Mouse (Mus musculus) kidney, postnatal 0 days (tissue): ENCODE measurements around the gene Ass1. TPM values are rescaled to one million over a fixed set of nuclear protein-coding genes. Genes with fewer than 3 reads are reported as not detected.

Experiments
- ATAC-seq: fragments of 200-750 bp; cut with Nextera tagmentation; replicated peaks from 2 replicates; pipeline ENCODE4 v1.8.0; 2017; ENCODE audit warnings: low read depth, moderate number of reproducible peaks, moderate TSS enrichment, moderate library complexity; ENCODE audit not compliant: low FRiP score
- DNase-seq: peaks from one replicate; pipeline ENCODE4 v3.0.0-alpha.2; 2016; ENCODE audit warnings: low spot score
- H3K27ac ChIP-seq: fragments of 300-500 bp; sonication (generic); 2 replicates; pipeline ENCODE4 v1.5.1; 2014; ENCODE audit warnings: mild to moderate bottlenecking
- H3K27me3 ChIP-seq: fragments of 300-500 bp; sonication (generic); 2 replicates; pipeline ENCODE4 v1.6.1; 2014; ENCODE audit warnings: low read length, mixed read lengths; ENCODE audit not compliant: insufficient read depth
- H3K36me3 ChIP-seq: fragments of 300-500 bp; sonication (generic); 2 replicates; pipeline ENCODE4 v1.6.1; 2014; ENCODE audit warnings: low read length, mixed read lengths; ENCODE audit not compliant: insufficient read depth
- H3K4me1 ChIP-seq: fragments of 300-500 bp; sonication (generic); replicated peaks from 2 replicates; pipeline ENCODE4 v1.6.1; 2014; ENCODE audit warnings: antibody characterized with exemption, low read length, mixed read lengths; ENCODE audit not compliant: insufficient read depth
- H3K4me2 ChIP-seq: fragments of 300-500 bp; sonication (generic); 2 replicates; pipeline ENCODE4 v1.6.1; 2014; ENCODE audit warnings: mild to moderate bottlenecking, low read length, moderate library complexity, mixed read lengths
- H3K4me3 ChIP-seq: fragments of 300-500 bp; sonication (generic); replicated peaks from 2 replicates; pipeline ENCODE4 v1.5.1; 2014; ENCODE audit warnings: low read depth, low read length
- H3K9ac ChIP-seq: fragments of 300-500 bp; sonication (generic); 2 replicates; pipeline ENCODE4 v1.6.1; 2014; ENCODE audit warnings: low read depth, low read length
- H3K9me3 ChIP-seq: fragments of 300-500 bp; sonication (generic); replicated peaks from 2 replicates; pipeline ENCODE4 v1.6.1; 2016; ENCODE audit warnings: low read length, inconsistent platforms, mixed read lengths
- CTCF ChIP-seq: IDR thresholded peaks from 2 replicates; pipeline ENCODE4 v1.5.1; 2016; ENCODE audit warnings: antibody characterized with exemption, low read depth, mild to moderate bottlenecking, moderate library complexity
- WGBS: fragments of 180-500 bp; shearing (Covaris S2); extraction: QIAGEN DNeasy Blood & Tissue Kit; methylation state at CpG from one replicate; pipeline ENCODE4 v1.1.7; 2014; 5-methylcytosine and 5-hydroxymethylcytosine counted together
- polyA plus RNA-seq: library from polyadenylated mRNA; unstranded; fragments of >200 nt; fragmentation: Nextera tagmentation; extraction: Ambion mirVana; gene quantifications from 2 replicates; pipeline ENCODE4 v1.2.1, GENCODE M21; 2015

Gene Ass1
- polyA plus RNA-seq, 1 experiment from 2014 or later: 319 TPM

- Histone ChIP-seq H3K9ac (no peak overlapping the region), H3K4me3 (no peak overlapping the region), H3K27me3 (no peaks in the 10 kb centered on the region), H3K4me2 (no peak overlapping the region), H3K27ac (no peak overlapping the region), H3K9me3 (no peaks in the 10 kb centered on the region), H3K36me3 (no peaks in the 10 kb centered on the region), H3K4me1 (peaks cover 2% of the 10 kb centered on the region; the same call in 1 of the 2 replicates)
- ATAC-seq: no peak
- no peak for TF ChIP-seq CTCF
- DNase-seq: no peak
- WGBS: 57% methylated on average over 3 of the region's 3 CpGs
Measured at GRCm38 (mm10) chr2:31448756-31449440, 21.1 kb upstream of the Ass1 start.

- no peak for TF ChIP-seq CTCF
- Histone ChIP-seq H3K4me1 (peaks cover 5% of the 10 kb centered on the region; the same call in 1 of the 2 replicates), H3K4me3 (no peak overlapping the region), H3K36me3 (no peaks in the 10 kb centered on the region), H3K27me3 (no peaks in the 10 kb centered on the region), H3K9me3 (no peaks in the 10 kb centered on the region), H3K4me2 (no peak overlapping the region), H3K27ac (no peak overlapping the region), H3K9ac (no peak overlapping the region)
- 50% methylated on average over 4 of the region's 4 CpGs for WGBS
- DNase-seq: no peak
- no peak for ATAC-seq
Measured at GRCm38 (mm10) chr2:31449441-31449815, 20.6 kb upstream of the Ass1 start.

- peaks cover 9% of the 10 kb centered on the region; the same call in 1 of the 2 replicates for H3K4me1 ChIP-seq
- H3K4me2 ChIP-seq: no peak overlapping the region
- no peak for DNase-seq
- 94% methylated on average over 4 of the region's 4 CpGs for WGBS
- no peak overlapping the region for H3K27ac ChIP-seq
- no peaks in the 10 kb centered on the region for H3K36me3 ChIP-seq
- no peak overlapping the region for H3K9ac ChIP-seq
- TF ChIP-seq CTCF: no peak
- no peak overlapping the region for H3K4me3 ChIP-seq
- ATAC-seq: no peak
- no peaks in the 10 kb centered on the region for H3K27me3 ChIP-seq
- H3K9me3 ChIP-seq: no peaks in the 10 kb centered on the region
Measured at GRCm38 (mm10) chr2:31449902-31450301, 20.1 kb upstream of the Ass1 start.

- no peak for ATAC-seq
- Histone ChIP-seq H3K36me3 (no peaks in the 10 kb centered on the region), H3K4me2 (no peak overlapping the region), H3K27me3 (no peaks in the 10 kb centered on the region), H3K27ac (no peak overlapping the region), H3K4me3 (no peak overlapping the region), H3K9me3 (no peaks in the 10 kb centered on the region), H3K9ac (no peak overlapping the region), H3K4me1 (peaks cover 9% of the 10 kb centered on the region; the same call in 1 of the 2 replicates)
- 53% methylated on average over 3 of the region's 3 CpGs for WGBS
- TF ChIP-seq CTCF: no peak
- no peak for DNase-seq
Measured at GRCm38 (mm10) chr2:31450661-31451060, 19.3 kb upstream of the Ass1 start.

GRCm38 (mm10) chr2:31451530-31451929, 18.5 kb upstream of the Ass1 start:
- Histone ChIP-seq H3K9me3 (no peaks in the 10 kb centered on the region), H3K4me2 (no peak overlapping the region), H3K27me3 (no peaks in the 10 kb centered on the region), H3K9ac (no peak overlapping the region), H3K4me1 (peaks cover 9% of the 10 kb centered on the region; the same call in 1 of the 2 replicates), H3K4me3 (no peak overlapping the region), H3K27ac (no peak overlapping the region), H3K36me3 (no peaks in the 10 kb centered on the region)
- whole genome bisulfite sequencing: 52% methylated on average over 1 of the region's 1 CpGs
- TF ChIP-seq CTCF: no peak
- DNase-seq: no peak
- no peak for ATAC-seq

GRCm38 (mm10) chr2:31453011-31453410, 17.0 kb upstream of the Ass1 start:
- Histone ChIP-seq H3K27ac (no peak overlapping the region), H3K36me3 (no peaks in the 10 kb centered on the region), H3K4me1 (peaks cover 9% of the 10 kb centered on the region; the same call in 1 of the 2 replicates), H3K9me3 (no peaks in the 10 kb centered on the region), H3K4me3 (no peak overlapping the region), H3K27me3 (no peaks in the 10 kb centered on the region), H3K4me2 (no peak overlapping the region), H3K9ac (no peak overlapping the region)
- TF ChIP-seq CTCF: no peak
- ATAC-seq (no peak), DNase-seq (no peak)
- WGBS: 86% methylated on average over 13 of the region's 13 CpGs
